Mouse (Mus musculus) mouse embryonic stem cell (cell line): Measurements from ENCODE around the gene Sumo1.

Source experiments
- in situ Hi-C, 2 experiments: fragments of 300-500 bp; cut with MboI; formaldehyde crosslinking; loops; 1 replicate in 1 of 2; 3 replicates in 1 of 2; pipeline ENCODE4 v1.14.3; 2019 to 2020; ENCODE audit warnings: low sequenced_read_pairs in 2 of 2, low pct_unique_long_range_greater_than_20kb in 1 of 2, mixed read lengths in 1 of 2; ENCODE audit not compliant: unreplicated experiment in 1 of 2

The Sumo1 gene

GRCm38 (mm10) chr1:59606479-59606878 lies 64.2 kb downstream of the Sumo1 start:
- in situ Hi-C loops = loop anchor here in 1 of 2 experiments (25.0 kb wide), 1 partner anchor 844 kb away; no protein-coding TSS in a partner anchor

GRCm38 (mm10) chr1:59603893-59604292 lies 66.7 kb downstream of the Sumo1 start:
- in situ Hi-C loops = loop anchor here in 1 of 2 experiments (25.0 kb wide), 1 partner anchor 842 kb away; no protein-coding TSS in a partner anchor

GRCm38 (mm10) chr1:59603417-59603712 lies 67.3 kb downstream of the Sumo1 start:
- in situ Hi-C loops = loop anchor here in 1 of 2 experiments (25.0 kb wide), 1 partner anchor 841 kb away; no protein-coding TSS in a partner anchor

GRCm38 (mm10) chr1:59602531-59603416 lies 67.9 kb downstream of the Sumo1 start:
- in situ Hi-C loops = loop anchor here in 1 of 2 experiments (25.0 kb wide), 1 partner anchor 840 kb away; no protein-coding TSS in a partner anchor

DNA sequence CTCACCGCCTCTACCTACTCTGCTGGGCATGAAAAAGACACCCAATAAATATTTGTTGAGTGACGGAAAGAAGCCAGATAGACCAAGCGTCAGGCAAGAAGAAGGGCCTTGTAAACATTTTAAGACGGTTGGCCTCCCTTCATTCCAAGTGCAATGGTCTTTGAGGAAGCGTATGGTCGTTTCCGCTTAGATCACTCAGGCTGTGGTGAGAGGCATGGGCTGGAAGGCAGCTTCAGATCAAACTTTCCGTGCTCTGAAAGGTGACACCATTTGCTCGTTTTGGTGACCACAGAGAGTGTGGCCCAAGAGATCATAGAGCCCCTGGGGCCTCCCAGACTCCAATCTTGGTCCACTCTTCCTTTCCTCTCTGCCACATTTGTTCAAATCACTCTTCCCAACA lies 75.0 kb downstream of the Sumo1 start:
- in situ Hi-C loops = loop anchor here in 1 of 2 experiments (25.0 kb wide), 1 partner anchor 283 kb away; no protein-coding TSS in a partner anchor

- in situ Hi-C loops = loop anchor here in 1 of 2 experiments (25.0 kb wide), 1 partner anchor 282 kb away; no protein-coding TSS in a partner anchor
Measured at GRCm38 (mm10) chr1:59594586-59595266, 75.9 kb downstream of the Sumo1 start.

DNA sequence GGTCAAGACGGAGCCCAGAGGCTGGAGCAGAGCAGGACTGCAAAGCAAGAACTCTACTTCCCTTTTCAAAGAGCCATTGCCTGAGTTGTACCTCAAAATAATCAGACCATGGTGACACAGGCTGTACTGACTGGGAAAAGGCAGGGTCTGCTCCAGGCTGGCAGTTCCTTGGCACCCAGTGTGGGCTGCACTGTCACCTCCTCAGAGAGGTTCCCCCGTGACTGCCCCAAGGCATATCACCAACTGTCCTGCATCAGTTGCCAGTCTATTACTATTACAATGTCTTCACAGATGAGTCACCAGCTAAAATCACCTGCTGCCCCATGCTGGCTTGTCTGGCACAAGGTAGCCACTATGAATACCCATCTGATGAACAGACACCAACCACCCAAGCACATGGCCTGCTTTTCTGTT lies 77.0 kb downstream of the Sumo1 start:
- in situ Hi-C loops = loop anchor here in 1 of 2 experiments (25.0 kb wide), 1 partner anchor 281 kb away; no protein-coding TSS in a partner anchor

DNA sequence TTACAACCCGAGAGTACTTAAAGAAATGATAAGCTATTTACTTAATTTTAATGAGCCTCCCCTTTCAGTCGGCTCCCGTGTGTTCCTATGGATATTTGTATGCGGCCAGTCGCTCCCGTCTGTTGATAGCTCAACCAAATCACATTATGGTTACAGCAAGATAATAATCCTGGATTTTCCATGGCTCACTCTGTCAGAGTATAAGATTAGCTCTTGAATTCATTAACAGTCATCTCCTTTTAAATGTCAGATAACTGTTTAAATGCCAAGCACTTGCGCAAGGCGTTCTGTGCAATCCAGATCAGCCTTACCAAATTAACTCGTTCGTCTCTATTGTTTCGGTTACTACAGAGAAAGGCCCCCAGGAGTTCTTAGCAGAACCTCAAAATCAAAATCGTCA lies 77.8 kb downstream of the Sumo1 start:
- in situ Hi-C loops = loop anchor here in 1 of 2 experiments (25.0 kb wide), 1 partner anchor 281 kb away; no protein-coding TSS in a partner anchor

- in situ Hi-C loops = loop anchor here in 1 of 2 experiments (25.0 kb wide), 1 partner anchor 280 kb away; no protein-coding TSS in a partner anchor
Measured at GRCm38 (mm10) chr1:59592359-59592758, 78.3 kb downstream of the Sumo1 start.

DNA sequence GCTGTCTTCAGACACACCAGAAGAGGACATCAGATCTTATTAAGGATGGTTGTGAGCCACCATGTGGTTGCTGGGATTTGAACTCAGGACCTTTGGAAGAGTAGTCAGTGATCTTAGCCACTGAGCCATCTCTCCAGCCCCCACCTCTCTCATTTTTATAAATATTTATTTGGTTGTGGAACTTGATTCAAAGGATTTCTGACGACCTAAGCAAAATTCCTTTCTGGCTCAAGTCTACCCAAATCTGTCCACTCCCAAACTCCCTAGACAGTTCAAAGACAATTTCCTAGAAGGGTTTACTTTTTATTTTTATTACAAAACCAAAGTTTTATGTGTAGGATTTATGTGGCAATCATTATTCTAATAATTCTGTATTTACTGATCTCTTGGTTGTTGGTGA lies 81.4 kb downstream of the Sumo1 start:
- in situ Hi-C loops = loop anchor here in 1 of 2 experiments (25.0 kb wide), 1 partner anchor 277 kb away; no protein-coding TSS in a partner anchor

DNA sequence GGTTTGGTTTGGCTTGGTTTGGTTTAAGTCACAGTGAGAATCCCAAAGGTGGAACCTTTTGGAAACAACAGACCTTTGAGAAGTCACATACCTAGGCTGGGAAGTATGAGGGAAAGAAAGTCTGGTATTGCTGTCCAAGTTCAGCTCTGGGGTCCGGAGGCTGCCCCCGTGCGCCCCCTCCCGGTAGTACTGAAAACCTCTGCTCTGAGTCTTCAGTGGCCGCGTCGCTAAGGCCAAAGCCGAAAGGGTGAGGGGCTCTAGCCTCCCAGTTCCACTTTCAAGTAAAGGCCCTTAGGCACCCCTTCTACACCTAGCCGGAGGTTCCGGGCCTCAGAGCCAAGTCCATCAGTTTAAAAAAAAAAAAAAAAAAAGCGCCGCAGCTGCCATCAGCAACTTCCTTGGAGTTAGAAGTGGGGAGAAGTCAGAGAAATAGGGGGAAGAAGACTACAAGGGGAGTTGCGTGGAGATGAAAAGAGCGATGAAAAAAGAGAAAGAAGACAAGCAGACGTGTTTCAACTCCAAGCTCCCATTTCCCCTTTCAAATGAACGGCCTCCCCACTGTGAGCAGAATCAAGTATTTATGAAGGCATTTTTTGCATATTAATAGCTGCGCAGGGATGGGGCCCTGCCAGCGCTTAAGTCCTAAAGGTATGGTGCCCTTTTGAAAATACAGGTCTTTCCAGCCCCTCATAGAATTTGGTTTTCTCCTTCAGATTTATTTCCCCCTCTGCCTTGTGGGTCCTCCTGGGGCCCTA lies 85.8 kb downstream of the Sumo1 start:
- in situ Hi-C loops = loop anchor here in 1 of 2 experiments (25.0 kb wide), 1 partner anchor 273 kb away; no protein-coding TSS in a partner anchor

- in situ Hi-C loops = loop anchor here in 1 of 2 experiments (25.0 kb wide), 1 partner anchor 269 kb away; no protein-coding TSS in a partner anchor
Measured at GRCm38 (mm10) chr1:59580880-59581279, 89.8 kb downstream of the Sumo1 start.

DNA sequence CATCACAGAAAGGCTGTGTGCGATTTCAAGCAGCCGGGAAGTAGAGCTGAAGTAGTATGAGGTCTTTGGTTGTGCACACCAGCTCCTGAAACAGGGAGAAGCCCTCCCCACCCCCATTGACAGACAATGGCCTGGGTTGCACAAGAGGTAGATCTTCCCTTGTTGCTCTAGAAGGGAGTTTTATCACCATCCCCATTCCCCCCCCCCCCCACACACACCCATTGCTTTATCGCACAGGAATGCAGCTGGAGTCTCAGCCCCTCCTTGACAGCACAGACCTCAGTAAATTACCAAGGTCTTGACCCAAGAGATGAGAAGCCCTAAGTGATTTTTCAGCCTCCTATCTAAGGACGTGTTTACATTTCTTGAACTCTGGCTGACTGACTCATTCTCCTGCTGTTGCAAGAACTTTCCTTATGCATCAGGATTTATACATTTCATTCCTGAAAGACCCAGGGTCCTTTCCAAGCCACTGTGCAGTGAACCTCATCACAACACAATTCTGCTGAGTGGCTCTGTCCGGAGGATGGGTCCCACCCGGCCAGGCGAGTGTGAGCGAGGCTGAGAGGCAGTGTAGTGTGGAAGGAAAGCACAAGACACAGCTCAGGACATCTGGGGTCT lies 90.4 kb downstream of the Sumo1 start:
- in situ Hi-C loops = loop anchor here in 1 of 2 experiments (25.0 kb wide), 1 partner anchor 268 kb away; no protein-coding TSS in a partner anchor

DNA sequence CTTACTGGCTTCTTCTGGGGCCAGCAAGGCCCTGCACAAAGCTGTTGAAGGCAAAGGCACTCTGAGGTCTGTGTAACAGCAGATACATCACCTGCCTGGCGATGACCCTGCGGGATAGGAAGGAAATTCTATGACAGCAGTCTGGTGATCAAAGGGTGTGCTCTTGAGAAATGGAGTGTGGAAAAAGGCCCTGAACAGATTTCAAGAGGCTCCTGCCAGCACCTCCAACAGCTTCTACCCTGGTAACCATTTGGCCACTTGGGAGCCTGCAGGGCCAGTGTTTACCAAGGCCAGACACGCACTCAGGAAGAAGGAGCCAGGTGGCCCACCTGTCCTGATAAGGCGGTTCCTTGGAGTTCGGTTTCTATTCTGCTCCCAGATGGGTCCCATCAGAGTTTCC lies 91.3 kb downstream of the Sumo1 start:
- in situ Hi-C loops = loop anchor here in 1 of 2 experiments (25.0 kb wide), 1 partner anchor 267 kb away; no protein-coding TSS in a partner anchor

DNA sequence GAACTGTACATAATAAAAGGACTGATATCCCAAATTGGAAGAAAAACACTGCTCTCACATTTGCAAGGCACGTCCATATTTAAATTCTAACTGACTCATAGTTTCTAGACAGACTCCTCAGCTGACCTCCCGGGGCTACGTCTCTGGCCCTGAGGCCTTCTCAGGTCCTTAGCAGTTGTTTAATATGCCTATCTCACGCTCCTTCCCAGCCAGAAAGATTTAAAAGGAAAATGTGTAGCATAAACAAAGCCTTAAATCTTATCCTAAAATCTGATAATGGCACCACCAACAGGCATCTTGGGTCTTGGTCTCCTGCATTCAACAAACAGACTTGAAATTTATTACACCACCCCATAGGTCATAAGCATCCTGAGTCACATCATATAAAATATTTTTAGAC lies 91.9 kb downstream of the Sumo1 start:
- in situ Hi-C loops = loop anchor here in 1 of 2 experiments (25.0 kb wide), 1 partner anchor 266 kb away; no protein-coding TSS in a partner anchor

GRCm38 (mm10) chr1:59574262-59575187 lies 96.1 kb downstream of the Sumo1 start:
- in situ Hi-C loops = loop anchor here in 1 of 2 experiments (25.0 kb wide), 1 partner anchor 262 kb away; no protein-coding TSS in a partner anchor
